In the genomic region with DNA sequence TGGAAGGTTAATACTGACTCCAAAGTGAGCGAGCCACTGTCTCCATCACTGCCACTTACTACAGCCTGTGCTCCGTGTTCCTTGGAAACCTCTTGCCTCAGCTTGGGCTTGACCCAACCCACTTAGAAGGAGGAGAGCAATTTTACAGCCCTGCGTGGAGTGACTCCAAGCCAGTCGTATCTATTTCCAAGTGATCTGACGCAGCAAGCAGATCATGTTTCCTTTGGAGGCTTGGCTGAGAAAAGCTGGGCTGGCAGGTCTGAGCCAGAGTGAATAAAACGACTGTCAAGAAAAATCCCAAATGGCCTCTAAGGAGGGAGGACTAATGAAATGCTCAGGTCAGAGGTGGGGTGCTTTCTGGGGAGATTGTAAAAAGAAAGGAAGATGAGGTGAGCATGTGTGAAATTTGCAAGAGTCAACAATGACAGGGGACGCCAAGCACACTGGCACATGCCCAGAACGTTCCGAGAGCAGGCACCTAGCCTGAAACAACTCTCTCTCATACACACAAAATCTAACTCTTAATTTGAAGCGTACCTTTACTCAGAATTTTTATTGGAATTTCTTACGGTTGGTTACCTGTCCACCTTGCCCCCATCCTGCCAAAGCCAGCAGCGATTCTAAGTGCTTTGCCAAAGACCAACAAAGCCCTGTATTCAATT, we compare ENCODE assay signal across 10 mouse cellular contexts.
DNase-seq lines count a peak whose midpoint lies in the region; ATAC-seq lines count a peak whose summit lies in the region.
"Had no signal": no experiment of that assay in that cellular context is flagged by ENCODE, and none has a peak within 500 bp of the region (broad histone marks: within the 10 kb centered on the region; RNA-seq: fewer than 3 reads in every experiment).

No protein-coding gene starts in this region.

- no peak overlapping the region for H3K4me2 ChIP-seq in intestine, embryonic 16.5 days (ENCODE audit: low read depth, low read length)
- H3K4me2 ChIP-seq: liver, embryonic 13.5 days had no signal

- H3K4me1 ChIP-seq in intestine, embryonic 16.5 days (ENCODE audit: control insufficient read depth, insufficient read depth, low read length), result peaks cover 8% of the 10 kb centered on the region
- H3K4me1 ChIP-seq: liver, embryonic 13.5 days had no signal

- ATAC-seq in intestine, embryonic 16.5 days, result peak; percentile 79
- no peak for ATAC-seq in megakaryocyte-erythroid progenitor cell, adult 5-6 weeks (replicated peaks; ENCODE audit: low FRiP score, low TSS enrichment, poor library complexity, severe bottlenecking)
- ATAC-seq: Patski had no signal

- no peak overlapping the region for H3K4me3 ChIP-seq in intestine, embryonic 16.5 days (ENCODE audit: low read length)
- H3K4me3 ChIP-seq: liver, embryonic 13.5 days had no signal

- H3K27me3 ChIP-seq in intestine, embryonic 16.5 days (replicated peaks; ENCODE audit: control insufficient read depth, insufficient read depth, low read length), result no peaks in the 10 kb centered on the region
- H3K27me3 ChIP-seq: liver, embryonic 13.5 days; Patski had no signal

- no peak overlapping the region for H3K9ac ChIP-seq in intestine, embryonic 16.5 days (ENCODE audit: low read depth, low read length)
- H3K9ac ChIP-seq: liver, embryonic 13.5 days had no signal

- H3K27ac ChIP-seq in intestine, embryonic 16.5 days (ENCODE audit: low read length), result 0 out of 2 replicates have a peak overlapping the region, but pooled peaks have one; percentile 20
- H3K27ac ChIP-seq: liver, embryonic 13.5 days had no signal

- DNase-seq in kidney, adult 11 months, result peak; percentile 71
- no peak for DNase-seq in kidney, adult 18-20 months
- peak; percentile 88 to 90 for DNase-seq in gastrocnemius, adult 8-10 months (ENCODE audit: low spot score in 2 of 2)
- peak; percentile 87 for DNase-seq in lung, postnatal 25 days (ENCODE audit: low spot score)
- no peak for DNase-seq in c-Kit-positive CD71-positive TER-119-positive erythroid progenitor cells, embryonic 14.5 days (ENCODE audit: low spot score)
- DNase-seq in layer of hippocampus, adult 18-20 months (ENCODE audit: low spot score in 2 of 2), result no peak
- DNase-seq: liver, embryonic 13.5 days had no signal

- no peaks in the 10 kb centered on the region for H3K36me3 ChIP-seq in intestine, embryonic 16.5 days (ENCODE audit: control insufficient read depth, insufficient read depth, low read length)
- H3K36me3 ChIP-seq: liver, embryonic 13.5 days had no signal

- WGBS in intestine, embryonic 16.5 days, result 47% methylated on average over 12 of the region's 12 CpGs

- H3K9me3 ChIP-seq in intestine, embryonic 16.5 days (ENCODE audit: control insufficient read depth, low read length), result no peaks in the 10 kb centered on the region
- H3K9me3 ChIP-seq: liver, embryonic 13.5 days had no signal

Comparison
In these comparisons a context has a peak if more than half of its experiments do, and no peak if none do; other contexts are left out.
1. DNase-seq: peak in kidney, adult 11 months (single experiment), gastrocnemius, adult 8-10 months (2 of 2) and lung, postnatal 25 days (single experiment); none in kidney, adult 18-20 months (single experiment), c-Kit-positive CD71-positive TER-119-positive erythroid progenitor cells, embryonic 14.5 days (single experiment) and layer of hippocampus, adult 18-20 months (0 of 2).